Mouse (Mus musculus) heart, embryonic 14.5 days (tissue): Measurements from ENCODE around the gene Vegfa. TPM values are rescaled to one million over a fixed set of nuclear protein-coding genes. Genes with fewer than 3 reads are reported as not detected.

Source experiments
- ATAC-seq: fragments of 200-750 bp; cut with Nextera tagmentation; 2 replicates; pipeline ENCODE4 v1.8.0; 2017; ENCODE audit warnings: low read depth, moderate TSS enrichment; ENCODE audit not compliant: insufficient number of reproducible peaks, insufficient read depth, low FRiP score
- H3K27ac ChIP-seq, 2 experiments: fragments of 200-500 bp in 1 of 2; fragments of 300-500 bp in 1 of 2; sonication (generic) in 1 of 2; replicated peaks in 1 of 2; 2 replicates each; pipeline ENCODE4 v1.5.1; 2012 to 2014; ENCODE audit warnings: low read depth in 2 of 2, low read length in 2 of 2, control low read depth in 1 of 2, mild to moderate bottlenecking in 1 of 2, mixed read lengths in 1 of 2; ENCODE audit not compliant: control insufficient read depth in 1 of 2, insufficient read depth in 1 of 2
- H3K27me3 ChIP-seq: fragments of 300-500 bp; sonication (generic); 2 replicates; pipeline ENCODE4 v1.6.1; 2014; ENCODE audit warnings: mild to moderate bottlenecking, low read length, control low read depth; ENCODE audit not compliant: control insufficient read depth, insufficient read depth
- H3K36me3 ChIP-seq: fragments of 300-500 bp; sonication (generic); 2 replicates; pipeline ENCODE4 v1.6.1; 2014; ENCODE audit warnings: mild to moderate bottlenecking, control low read depth, low read length, mixed read lengths; ENCODE audit not compliant: control insufficient read depth, insufficient read depth
- H3K4me1 ChIP-seq, 2 experiments: fragments of 200-500 bp in 1 of 2; fragments of 300-500 bp in 1 of 2; sonication (generic) in 1 of 2; 2 replicates each; pipeline ENCODE4 v1.6.1; 2012 to 2014; ENCODE audit warnings: low read length in 2 of 2, control low read depth in 1 of 2, mixed read lengths in 1 of 2; ENCODE audit not compliant: control insufficient read depth in 2 of 2, insufficient read depth in 2 of 2
- H3K4me2 ChIP-seq: fragments of 300-500 bp; sonication (generic); 2 replicates; pipeline ENCODE4 v1.6.1; 2014; ENCODE audit warnings: mild to moderate bottlenecking, low read length
- H3K4me3 ChIP-seq, 2 experiments: fragments of 200-500 bp in 1 of 2; fragments of 300-500 bp in 1 of 2; sonication (generic) in 1 of 2; 2 replicates each; pipeline ENCODE4 v1.5.1; 2012 to 2014; ENCODE audit warnings: low read length in 2 of 2, mild to moderate bottlenecking in 2 of 2, control low read depth in 1 of 2, low read depth in 1 of 2, moderate library complexity in 1 of 2; ENCODE audit not compliant: control insufficient read depth in 1 of 2, insufficient read depth in 1 of 2
- H3K9ac ChIP-seq: fragments of 300-500 bp; sonication (generic); 2 replicates; pipeline ENCODE4 v1.6.1; 2014; ENCODE audit warnings: mild to moderate bottlenecking, low read length
- H3K9me3 ChIP-seq: fragments of 300-500 bp; sonication (generic); 2 replicates; pipeline ENCODE4 v1.6.1; 2016; ENCODE audit warnings: low read length, control low read depth; ENCODE audit not compliant: control insufficient read depth
- WGBS: fragments of 180-500 bp; shearing (Covaris S2); extraction: QIAGEN DNeasy Blood & Tissue Kit; methylation state at CpG from one replicate; pipeline ENCODE4 v1.1.7; 2014; 5-methylcytosine and 5-hydroxymethylcytosine counted together
- polyA plus RNA-seq: library from polyadenylated mRNA; unstranded; fragments of >200 nt; fragmentation: Nextera tagmentation; extraction: Ambion mirVana; gene quantifications from 2 replicates; pipeline ENCODE4 v1.2.1, GENCODE M21; 2014

The Vegfa gene
- polyA plus RNA-seq, 1 experiment from 2014 or later: 8.1 TPM

GRCm38 (mm10) chr17:46025927-46026668 lies 6.1 kb downstream of the Vegfa start:
- Histone ChIP-seq H3K4me2 (peak overlapping the region; percentile 79), H3K4me3 (peak overlapping the region; percentile 5 to 92; a peak in 2 of 4 replicates), H3K9ac (peak overlapping the region; percentile 99), H3K4me1 (peaks cover 34 to 49% of the 10 kb centered on the region in 2 experiments), H3K36me3 (peaks cover 49% of the 10 kb centered on the region), H3K9me3 (no peaks in the 10 kb centered on the region), H3K27me3 (no peaks in the 10 kb centered on the region), H3K27ac (peak overlapping the region; percentile 90 to 99)
- no peak for ATAC-seq
- WGBS: 52% methylated on average over 11 of the region's 11 CpGs

GRCm38 (mm10) chr17:46025207-46025606 lies 7.0 kb downstream of the Vegfa start:
- Histone ChIP-seq H3K36me3 (peaks cover 58% of the 10 kb centered on the region), H3K9me3 (no peaks in the 10 kb centered on the region), H3K4me1 (peaks cover 34 to 49% of the 10 kb centered on the region in 2 experiments), H3K27me3 (no peaks in the 10 kb centered on the region), H3K27ac (no peak overlapping the region), H3K4me3 (no peak overlapping the region), H3K4me2 (no peak overlapping the region), H3K9ac (no peak overlapping the region)
- ATAC-seq: no peak
- 91% methylated on average over 15 of the region's 15 CpGs for WGBS

- no peak for ATAC-seq
- H3K36me3 ChIP-seq: peaks cover 68% of the 10 kb centered on the region
These were observed 8.0 kb downstream of the Vegfa start for GRCm38 (mm10) chr17:46024192-46024591.

GRCm38 (mm10) chr17:46023572-46023971 lies 8.6 kb downstream of the Vegfa start:
- WGBS: 92% methylated on average over 8 of the region's 8 CpGs
- H3K36me3 ChIP-seq: peaks cover 74% of the 10 kb centered on the region
- peak overlapping the region; percentile 5; the same call in 1 of the 2 replicates for H3K9ac ChIP-seq

More at GRCm38 (mm10) chr17:46024192-46024591, 8.0 kb downstream of the Vegfa start:
- Histone ChIP-seq H3K4me3 (no peak overlapping the region), H3K4me1 (peaks cover 29 to 44% of the 10 kb centered on the region in 2 experiments), H3K27me3 (no peaks in the 10 kb centered on the region), H3K9me3 (no peaks in the 10 kb centered on the region), H3K4me2 (no peak overlapping the region), H3K9ac (no peak overlapping the region), H3K27ac (no peak overlapping the region)
- WGBS: 88% methylated on average over 5 of the region's 5 CpGs

GRCm38 (mm10) chr17:46022934-46023333 lies 9.2 kb downstream of the Vegfa start:
- no peak overlapping the region for H3K4me2 ChIP-seq
- no peak overlapping the region for H3K27ac ChIP-seq
- no peaks in the 10 kb centered on the region for H3K27me3 ChIP-seq
- H3K36me3 ChIP-seq: peaks cover 80% of the 10 kb centered on the region
- H3K4me1 ChIP-seq: peaks cover 18 to 44% of the 10 kb centered on the region in 2 experiments
- no peaks in the 10 kb centered on the region for H3K9me3 ChIP-seq
- no peak overlapping the region for H3K9ac ChIP-seq
- H3K4me3 ChIP-seq: no peak overlapping the region
- 63% methylated on average over 6 of the region's 6 CpGs for WGBS
- no peak for ATAC-seq

More at GRCm38 (mm10) chr17:46023572-46023971, 8.6 kb downstream of the Vegfa start:
- Histone ChIP-seq H3K27ac (no peak overlapping the region), H3K4me1 (peaks cover 23 to 44% of the 10 kb centered on the region in 2 experiments), H3K4me3 (no peak overlapping the region), H3K4me2 (no peak overlapping the region), H3K9me3 (no peaks in the 10 kb centered on the region), H3K27me3 (no peaks in the 10 kb centered on the region)
- no peak for ATAC-seq

GRCm38 (mm10) chr17:46022427-46022826 lies 9.7 kb downstream of the Vegfa start:
- Histone ChIP-seq H3K9me3 (no peaks in the 10 kb centered on the region), H3K4me1 (peaks cover 14 to 41% of the 10 kb centered on the region in 2 experiments), H3K36me3 (peaks cover 84% of the 10 kb centered on the region), H3K4me2 (no peak overlapping the region), H3K9ac (no peak overlapping the region), H3K27ac (no peak overlapping the region), H3K4me3 (no peak overlapping the region), H3K27me3 (no peaks in the 10 kb centered on the region)
- WGBS: 90% methylated on average over 4 of the region's 4 CpGs
- no peak for ATAC-seq

GRCm38 (mm10) chr17:46021760-46022159 lies 10.4 kb downstream of the Vegfa start:
- Histone ChIP-seq H3K27ac (no peak overlapping the region), H3K36me3 (peaks cover 87% of the 10 kb centered on the region), H3K4me3 (no peak overlapping the region), H3K9ac (no peak overlapping the region), H3K4me2 (no peak overlapping the region), H3K27me3 (no peaks in the 10 kb centered on the region), H3K9me3 (no peaks in the 10 kb centered on the region), H3K4me1 (peaks cover 9 to 34% of the 10 kb centered on the region in 2 experiments)
- no peak for ATAC-seq
- 90% methylated on average over 9 of the region's 9 CpGs for WGBS
